Mouse (Mus musculus): ENCODE measurements around the gene Sgce.

- no peak for TF ChIP-seq CTCF (IDR thresholded peaks at IDR 0.05; ENCODE audit: extremely low read depth, insufficient read length, insufficient replicate concordance, low read depth, low read length)
- TF ChIP-seq POLR2A (IDR thresholded peaks at IDR 0.05; ENCODE audit: low read depth, low read length), result no peak
Observed at GRCm38 (mm10) chr6:4748506-4748961, 1.5 kb upstream of the Sgce start.
